Mouse (Mus musculus) cerebellum, adult 2 months (tissue): ENCODE measurements at regions not wholly inside any gene's neighbourhood (a gene's known extent, or its start where the extent isn't known, plus 50 kb on each side); places are given as distances from the start of the nearest gene placed in this dataset.

Experiments used
- DNase-seq, 2 experiments: peaks; one replicate each; pipeline ENCODE4 v3.0.0; 2021
- H3K27ac ChIP-seq: fragments of 200-500 bp; 2 replicates; pipeline ENCODE4 v1.5.1; 2012; ENCODE audit warnings: low read length, control low read depth, inconsistent platforms; ENCODE audit not compliant: insufficient read depth
- H3K27me3 ChIP-seq: fragments of 200-500 bp; 2 replicates; pipeline ENCODE4 v1.6.1; 2012; ENCODE audit warnings: inconsistent platforms, mild to moderate bottlenecking, low read length, moderate library complexity; ENCODE audit not compliant: control insufficient read depth, insufficient read depth
- H3K4me1 ChIP-seq: fragments of 200-500 bp; 2 replicates; pipeline ENCODE4 v1.6.1; 2011; ENCODE audit warnings: low read length; ENCODE audit not compliant: control insufficient read depth, insufficient read depth
- H3K4me3 ChIP-seq: fragments of 200-500 bp; replicated peaks from 2 replicates; pipeline ENCODE3; 2011; ENCODE audit warnings: mild to moderate bottlenecking, low read depth, low read length, control low read depth; ENCODE audit not compliant: insufficient read depth
- CTCF ChIP-seq: fragments of 200-500 bp; IDR thresholded peaks from 2 replicates; pipeline ENCODE4 v1.5.1; 2011; ENCODE audit warnings: low read depth, mild to moderate bottlenecking, control low read depth, low read length, moderate library complexity, borderline replicate concordance; ENCODE audit not compliant: insufficient read depth
- POLR2A ChIP-seq: fragments of 200-500 bp; IDR thresholded peaks from 2 replicates; pipeline ENCODE4 v1.6.1; 2011; ENCODE audit warnings: low read length, control low read depth, borderline replicate concordance; ENCODE audit not compliant: insufficient read depth
- WGBS: fragments of 180-500 bp; shearing (Covaris S2); methylation state at CpG from one replicate; pipeline ENCODE4 v1.1.7; 2018; 5-methylcytosine and 5-hydroxymethylcytosine counted together

GRCm38 (mm10) chr2:117950431-117951336 is 161.0 kb upstream of the Thbs1 start:
- 69% methylated on average over 5 of the region's 5 CpGs for WGBS

GRCm38 (mm10) chr2:117951337-117951718 is 160.3 kb upstream of the Thbs1 start:
- WGBS = 79% methylated on average over 2 of the region's 2 CpGs
- Histone ChIP-seq H3K4me3 (no peak overlapping the region), H3K4me1 (no peaks in the 10 kb centered on the region), H3K27me3 (no peaks in the 10 kb centered on the region), H3K27ac (no peak overlapping the region)
- TF ChIP-seq CTCF (no peak), POLR2A (no peak)
- DNase-seq = no peak

More at GRCm38 (mm10) chr2:117950431-117951336, 161.0 kb upstream of the Thbs1 start:
- Histone ChIP-seq H3K27ac (no peak overlapping the region), H3K4me1 (no peaks in the 10 kb centered on the region), H3K27me3 (no peaks in the 10 kb centered on the region), H3K4me3 (no peak overlapping the region)
- no peak for TF ChIP-seq POLR2A
- TF ChIP-seq CTCF = no peak
- DNase-seq = no peak

GRCm38 (mm10) chr2:117958737-117959136 is 152.9 kb upstream of the Thbs1 start:
- H3K27ac ChIP-seq = no peak overlapping the region
- H3K4me1 ChIP-seq = no peaks in the 10 kb centered on the region
- H3K27me3 ChIP-seq = no peaks in the 10 kb centered on the region
- H3K4me3 ChIP-seq = no peak overlapping the region
- TF ChIP-seq CTCF (no peak), POLR2A (no peak)
- 94% methylated on average over 4 of the region's 4 CpGs for WGBS
- no peak for DNase-seq

- no peaks in the 10 kb centered on the region for H3K4me1 ChIP-seq
- no peak for TF ChIP-seq POLR2A
- TF ChIP-seq CTCF = no peak
- H3K4me3 ChIP-seq = no peak overlapping the region
These were observed 152.2 kb upstream of the Thbs1 start for GRCm38 (mm10) chr2:117959440-117959839.

GRCm38 (mm10) chr2:117962531-117962930 is 149.1 kb upstream of the Thbs1 start:
- WGBS = 75% methylated on average over 4 of the region's 4 CpGs
- no peak for DNase-seq
- Histone ChIP-seq H3K27me3 (no peaks in the 10 kb centered on the region), H3K4me1 (no peaks in the 10 kb centered on the region), H3K27ac (no peak overlapping the region), H3K4me3 (no peak overlapping the region)
- TF ChIP-seq CTCF (no peak), POLR2A (no peak)

More at GRCm38 (mm10) chr2:117959440-117959839, 152.2 kb upstream of the Thbs1 start:
- no peak overlapping the region for H3K27ac ChIP-seq
- DNase-seq = no peak
- H3K27me3 ChIP-seq = no peaks in the 10 kb centered on the region

GRCm38 (mm10) chr2:117963526-117963925 is 148.2 kb upstream of the Thbs1 start:
- no peak overlapping the region for H3K4me3 ChIP-seq
- TF ChIP-seq CTCF = no peak
- H3K4me1 ChIP-seq = no peaks in the 10 kb centered on the region
- no peaks in the 10 kb centered on the region for H3K27me3 ChIP-seq
- DNase-seq = no peak
- 87% methylated on average over 2 of the region's 2 CpGs for WGBS
- H3K27ac ChIP-seq = no peak overlapping the region

- 92% methylated on average over 4 of the region's 4 CpGs for WGBS
- Histone ChIP-seq H3K4me1 (no peaks in the 10 kb centered on the region), H3K4me3 (no peak overlapping the region), H3K27me3 (no peaks in the 10 kb centered on the region), H3K27ac (no peak overlapping the region)
- no peak for DNase-seq
- TF ChIP-seq CTCF (no peak), POLR2A (no peak)
These were observed 145.9 kb upstream of the Thbs1 start for GRCm38 (mm10) chr2:117965758-117966157.

- Histone ChIP-seq H3K27me3 (no peaks in the 10 kb centered on the region), H3K27ac (no peak overlapping the region), H3K4me1 (no peaks in the 10 kb centered on the region), H3K4me3 (no peak overlapping the region)
- TF ChIP-seq CTCF = no peak
- no peak for TF ChIP-seq POLR2A
- DNase-seq = no peak
- WGBS = 94% methylated on average over 1 of the region's 1 CpGs
These were observed 142.9 kb upstream of the Thbs1 start for GRCm38 (mm10) chr2:117968731-117969130.
